Mouse (Mus musculus): ENCODE data around the gene Pigs.

DNA sequence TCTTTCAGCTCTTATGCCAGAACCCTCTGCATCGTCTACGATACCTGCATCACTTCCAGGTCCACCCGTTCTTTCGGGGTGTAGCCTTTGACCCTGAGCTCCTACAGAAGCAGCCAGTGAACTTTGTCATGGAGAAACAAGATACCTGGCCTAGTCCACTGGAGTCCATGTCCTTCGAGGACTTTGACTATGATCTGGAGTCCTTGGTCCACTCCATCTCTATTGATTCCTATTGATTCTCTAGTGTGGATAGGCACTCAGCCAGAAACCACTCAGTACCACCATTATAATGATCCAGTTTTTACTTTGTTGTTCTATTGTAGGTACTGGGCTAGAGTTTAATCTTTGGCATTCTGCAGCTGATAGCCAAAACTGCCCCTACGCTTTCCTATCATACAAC is 33.6 kb upstream of the Pigs start:
- TF ChIP-seq CTCF (IDR thresholded peaks at IDR 0.05; ENCODE audit: low read depth): no peak
- TF ChIP-seq EP300 (IDR thresholded peaks at IDR 0.05; ENCODE audit: low read depth): no peak

Data from liver, embryonic 14.5 days (tissue).